ENCODE assay signal across 10 mouse cellular contexts in the genomic region with DNA sequence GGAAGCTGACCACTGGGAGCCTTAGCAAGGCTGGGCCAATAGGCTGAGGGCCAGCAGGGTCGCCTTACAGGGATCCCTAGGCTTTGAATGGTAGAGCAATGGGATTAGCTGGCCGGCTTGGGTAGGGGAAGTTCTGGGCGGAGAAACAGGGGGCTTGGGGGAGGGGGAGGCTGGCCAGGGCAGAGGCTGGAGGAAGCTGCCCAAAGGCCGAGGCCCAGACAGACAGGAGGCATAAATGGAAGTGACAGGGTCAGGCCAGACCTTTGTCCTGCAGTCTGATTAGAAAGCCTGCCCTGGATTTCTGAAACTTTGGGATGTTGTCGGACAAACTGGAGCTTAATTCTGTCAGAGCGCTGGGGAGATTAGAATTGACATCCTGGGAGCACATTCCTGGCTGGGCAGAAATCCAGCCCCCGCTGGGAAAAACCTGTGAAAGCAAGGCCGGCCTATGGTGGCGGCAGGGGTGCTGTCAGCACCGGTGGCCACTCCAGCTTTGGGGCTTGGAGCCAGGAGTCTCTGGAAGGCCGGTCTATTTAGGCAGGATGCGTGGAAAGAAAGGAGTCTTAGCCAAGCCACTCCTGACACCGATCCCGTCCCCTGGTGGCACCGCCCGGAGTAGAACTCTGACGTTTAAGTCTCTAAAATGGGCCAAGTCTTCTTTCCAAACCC.
A peak's percentile ranks its signal among the peaks of the same experiment; 100 is the strongest.
DNase-seq lines count a peak whose midpoint lies in the region; ATAC-seq lines count a peak whose summit lies in the region.
"Had no signal": no experiment of that assay in that cellular context is flagged by ENCODE, and none has a peak within 500 bp of the region (broad histone marks: within the 10 kb centered on the region; RNA-seq: fewer than 3 reads in every experiment).

No protein-coding gene starts in this region.

- H3K4me3 ChIP-seq in embryonic facial prominence, embryonic 14.5 days (ENCODE audit: low read depth, low read length), result no peak overlapping the region
- H3K4me3 ChIP-seq in hindbrain, embryonic 13.5 days, result no peak overlapping the region

- 23% methylated on average over 16 of the region's 17 CpGs for WGBS in embryonic facial prominence, embryonic 14.5 days
- WGBS in hindbrain, embryonic 13.5 days, result 8% methylated on average over 17 of the region's 17 CpGs

- no peak overlapping the region for H3K9ac ChIP-seq in embryonic facial prominence, embryonic 14.5 days (ENCODE audit: low read depth, low read length)
- H3K9ac ChIP-seq in hindbrain, embryonic 13.5 days, result no peak overlapping the region

- peaks cover 12% of the 10 kb centered on the region; the same call in 1 of the 2 replicates for H3K4me1 ChIP-seq in embryonic facial prominence, embryonic 14.5 days (ENCODE audit: control insufficient read depth, insufficient read depth, low read length)
- peaks cover 75% of the 10 kb centered on the region for H3K4me1 ChIP-seq in hindbrain, embryonic 13.5 days (replicated peaks)

- H3K27me3 ChIP-seq in embryonic facial prominence, embryonic 14.5 days (replicated peaks; ENCODE audit: control insufficient read depth, insufficient read depth, low read length), result peaks cover 87% of the 10 kb centered on the region
- H3K27me3 ChIP-seq in hindbrain, embryonic 13.5 days, result peaks cover 96% of the 10 kb centered on the region

- no peaks in the 10 kb centered on the region for H3K36me3 ChIP-seq in embryonic facial prominence, embryonic 14.5 days (ENCODE audit: control insufficient read depth, insufficient read depth, low read length)
- no peaks in the 10 kb centered on the region for H3K36me3 ChIP-seq in hindbrain, embryonic 13.5 days

- no peak overlapping the region for H3K27ac ChIP-seq in embryonic facial prominence, embryonic 14.5 days (replicated peaks; ENCODE audit: low read depth, low read length)
- peak overlapping the region; percentile 23 for H3K27ac ChIP-seq in hindbrain, embryonic 13.5 days

- H3K9me3 ChIP-seq in embryonic facial prominence, embryonic 14.5 days (ENCODE audit: control insufficient read depth, low read length), result no peaks in the 10 kb centered on the region
- no peaks in the 10 kb centered on the region for H3K9me3 ChIP-seq in hindbrain, embryonic 13.5 days

- ATAC-seq in cerebellum, adult (ENCODE audit: insufficient number of reproducible peaks, low FRiP score, low TSS enrichment), result no peak
- peak; percentile 53; the same call in 1 of the 2 replicates for ATAC-seq in embryonic facial prominence, embryonic 14.5 days (ENCODE audit: low read depth)
- ATAC-seq in hindbrain, embryonic 13.5 days (ENCODE audit: low FRiP score), result no peak
- ATAC-seq: intestine, embryonic 16.5 days had no signal

- DNase-seq in cerebellum, adult 11 months, result peak; percentile 54
- peak; percentile 79 for DNase-seq in Muller cell, postnatal 12 days (ENCODE audit: inconsistent ontology term)
- DNase-seq in embryonic facial prominence, embryonic 14.5 days (ENCODE audit: low spot score), result peak; percentile 55
- no peak for DNase-seq in spleen, postnatal 36 days (ENCODE audit: low spot score in 2 of 2)
- DNase-seq in thymus, postnatal 36 days, result no peak
- DNase-seq in spleen, adult 18-20 months, result no peak

- H3K4me2 ChIP-seq in embryonic facial prominence, embryonic 14.5 days (ENCODE audit: low read depth, low read length), result no peak overlapping the region
- H3K4me2 ChIP-seq in hindbrain, embryonic 13.5 days, result no peak overlapping the region
- H3K4me2 ChIP-seq: liver, embryonic 11.5 days had no signal

Comparison
In these comparisons a context has a peak if more than half of its experiments do, and no peak if none do; other contexts are left out.
1. DNase-seq: peak in cerebellum, adult 11 months (single experiment), Muller cell, postnatal 12 days (single experiment) and embryonic facial prominence, embryonic 14.5 days (single experiment); none in spleen, postnatal 36 days (0 of 2), thymus, postnatal 36 days (0 of 2) and spleen, adult 18-20 months (0 of 2).